Mouse (Mus musculus) bone marrow, adult 2 months (tissue): ENCODE measurements around the gene Gprc5d.

Experiments used
- CTCF ChIP-seq: fragments of 200-500 bp; IDR thresholded peaks from 2 replicates; pipeline ENCODE4 v1.5.1; 2011; ENCODE audit warnings: low read length, control low read depth; ENCODE audit not compliant: control insufficient read depth, insufficient read depth
- POLR2A ChIP-seq: fragments of 200-500 bp; IDR thresholded peaks from 2 replicates; pipeline ENCODE4 v1.6.1; 2011; ENCODE audit warnings: low read depth, mild to moderate bottlenecking, control low read depth, low read length, borderline replicate concordance; ENCODE audit not compliant: control insufficient read depth

GRCm38 (mm10) chr6:135112411-135113113 lies 5.5 kb downstream of the Gprc5d start:
- TF ChIP-seq CTCF (no peak), POLR2A (no peak)
